Mouse (Mus musculus): ENCODE measurements around the gene Slc22a14.
"Not testable (repeated sequence)": the region's sequence is repeated elsewhere in the genome, so short reads cannot be mapped to it uniquely, and the experiment has no call there.

Slc22a14 gene

GRCm38 (mm10) chr9:119365284-119365683 lies at the start of gene Slc22a14:
TSS of gene Slc22a14 (minus strand) at chr9:119365553.
- DNase-seq (ENCODE audit: low spot score): no peak

GRCm38 (mm10) chr9:119409864-119410263 lies 44.5 kb upstream of the Slc22a14 start:
- DNase-seq (ENCODE audit: low spot score): no peak

GRCm38 (mm10) chr9:119408898-119409664 lies 43.7 kb upstream of the Slc22a14 start:
- no peak for DNase-seq (ENCODE audit: low spot score)

- no peak for DNase-seq (ENCODE audit: low spot score)
These were observed 42.5 kb upstream of the Slc22a14 start for GRCm38 (mm10) chr9:119407884-119408283.

GRCm38 (mm10) chr9:119404090-119404489 lies 38.7 kb upstream of the Slc22a14 start:
- DNase-seq (ENCODE audit: low spot score): no peak

GRCm38 (mm10) chr9:119403236-119403641 lies 37.9 kb upstream of the Slc22a14 start:
- no peak for DNase-seq (ENCODE audit: low spot score)

GRCm38 (mm10) chr9:119402253-119403235 lies 37.2 kb upstream of the Slc22a14 start:
- DNase-seq (ENCODE audit: low spot score): peak; percentile 26

- DNase-seq (ENCODE audit: low spot score): peak; percentile 68
These were observed 36.5 kb upstream of the Slc22a14 start, which contains the start of gene Acvr2b for GRCm38 (mm10) chr9:119401801-119402214. TSS of gene Acvr2b (plus strand) at chr9:119402118.

GRCm38 (mm10) chr9:119401351-119401750 lies 36.0 kb upstream of the Slc22a14 start:
- no peak for DNase-seq (ENCODE audit: low spot score)

GRCm38 (mm10) chr9:119394808-119395207 lies 29.5 kb upstream of the Slc22a14 start:
- DNase-seq (ENCODE audit: low spot score): no peak

GRCm38 (mm10) chr9:119390214-119390613 lies 24.9 kb upstream of the Slc22a14 start:
- DNase-seq (ENCODE audit: low spot score): no peak

- no peak for DNase-seq (ENCODE audit: low spot score)
These were observed 23.6 kb upstream of the Slc22a14 start for GRCm38 (mm10) chr9:119388956-119389355.

GRCm38 (mm10) chr9:119382603-119383002 lies 17.2 kb upstream of the Slc22a14 start:
- DNase-seq (ENCODE audit: low spot score): no peak

- no peak for DNase-seq (ENCODE audit: low spot score)
These were observed 12.9 kb upstream of the Slc22a14 start for GRCm38 (mm10) chr9:119378231-119378630.

GRCm38 (mm10) chr9:119375556-119375955 lies 10.2 kb upstream of the Slc22a14 start:
- no peak for DNase-seq (ENCODE audit: low spot score)

- no peak for DNase-seq (ENCODE audit: low spot score)
These were observed 9.7 kb upstream of the Slc22a14 start for GRCm38 (mm10) chr9:119375008-119375407.

GRCm38 (mm10) chr9:119371251-119371650 lies 5.9 kb upstream of the Slc22a14 start:
- no peak for DNase-seq (ENCODE audit: low spot score)

- DNase-seq (ENCODE audit: low spot score): not testable (repeated sequence)
These were observed 5.4 kb upstream of the Slc22a14 start for GRCm38 (mm10) chr9:119370770-119371169.

- DNase-seq (ENCODE audit: low spot score): no peak
These were observed 3.0 kb upstream of the Slc22a14 start for GRCm38 (mm10) chr9:119368367-119368766.

- DNase-seq (ENCODE audit: low spot score): no peak
These were observed 2.1 kb downstream of the Slc22a14 start for GRCm38 (mm10) chr9:119363229-119363628.

GRCm38 (mm10) chr9:119361416-119361815 lies 3.9 kb downstream of the Slc22a14 start:
- no peak for DNase-seq (ENCODE audit: low spot score)

- DNase-seq (ENCODE audit: low spot score): no peak
These were observed 7.3 kb downstream of the Slc22a14 start for GRCm38 (mm10) chr9:119358058-119358429.
